Mouse (Mus musculus) cortical plate, adult 2 months (tissue): ENCODE data around the gene Cd2. TPM values are rescaled to one million over a fixed set of nuclear protein-coding genes. Genes with fewer than 3 reads are reported as not detected.

Source experiments
- H3K27ac ChIP-seq: fragments of 200-500 bp; 2 replicates; pipeline ENCODE4 v1.5.1; 2012; ENCODE audit warnings: low read length, control low read depth, inconsistent platforms; ENCODE audit not compliant: insufficient read depth
- H3K4me1 ChIP-seq: fragments of 200-500 bp; 2 replicates; pipeline ENCODE4 v1.6.1; 2011; ENCODE audit warnings: low read length; ENCODE audit not compliant: control insufficient read depth, insufficient read depth
- H3K4me3 ChIP-seq: fragments of 200-500 bp; 2 replicates; pipeline ENCODE4 v1.5.1; 2011; ENCODE audit warnings: mild to moderate bottlenecking, low read length, control low read depth; ENCODE audit not compliant: insufficient read depth
- CTCF ChIP-seq: fragments of 200-500 bp; IDR thresholded peaks from 2 replicates; pipeline ENCODE4 v1.5.1; 2011; ENCODE audit warnings: mild to moderate bottlenecking, control low read depth, low read length; ENCODE audit not compliant: insufficient read depth; ENCODE audit errors: extremely low read depth
- POLR2A ChIP-seq: fragments of 200-500 bp; IDR thresholded peaks from 2 replicates; pipeline ENCODE4 v1.6.1; 2011; ENCODE audit warnings: mild to moderate bottlenecking, low read length, control low read depth; ENCODE audit not compliant: insufficient read depth; ENCODE audit errors: extremely low read depth
- polyA plus RNA-seq: library from polyadenylated mRNA; depleted of rRNA; stranded (reverse); fragments of >200 nt; gene quantifications from 2 replicates; pipeline ENCODE4 v1.2.3, GENCODE M21; 2012

Gene Cd2
- polyA plus RNA-seq, 1 experiment, result 0.21 TPM

GRCm38 (mm10) chr3:101252141-101252540 lies 35.6 kb downstream of the Cd2 start:
- TF ChIP-seq CTCF, result no peak
- TF ChIP-seq POLR2A, result no peak
- Histone ChIP-seq H3K27ac (no peak overlapping the region), H3K4me3 (no peak overlapping the region)

GRCm38 (mm10) chr3:101249846-101250245 lies 37.9 kb downstream of the Cd2 start:
- no peak overlapping the region for H3K27ac ChIP-seq
- TF ChIP-seq POLR2A (no peak), CTCF (no peak)
- no peaks in the 10 kb centered on the region for H3K4me1 ChIP-seq
- H3K4me3 ChIP-seq, result no peak overlapping the region

More at GRCm38 (mm10) chr3:101252141-101252540, 35.6 kb downstream of the Cd2 start:
- H3K4me1 ChIP-seq, result no peaks in the 10 kb centered on the region

- TF ChIP-seq CTCF, result no peak
- TF ChIP-seq POLR2A, result no peak
Measured at GRCm38 (mm10) chr3:101245212-101245611, 42.5 kb downstream of the Cd2 start.

GRCm38 (mm10) chr3:101243002-101243401 lies 44.7 kb downstream of the Cd2 start:
- Histone ChIP-seq H3K4me3 (no peak overlapping the region), H3K27ac (no peak overlapping the region), H3K4me1 (no peaks in the 10 kb centered on the region)
- no peak for TF ChIP-seq POLR2A
- TF ChIP-seq CTCF, result no peak

More at GRCm38 (mm10) chr3:101245212-101245611, 42.5 kb downstream of the Cd2 start:
- Histone ChIP-seq H3K27ac (no peak overlapping the region), H3K4me1 (no peaks in the 10 kb centered on the region), H3K4me3 (no peak overlapping the region)

GRCm38 (mm10) chr3:101241866-101242265 lies 45.9 kb downstream of the Cd2 start:
- TF ChIP-seq CTCF (no peak), POLR2A (no peak)
- no peak overlapping the region for H3K4me3 ChIP-seq
- H3K27ac ChIP-seq, result no peak overlapping the region
- no peaks in the 10 kb centered on the region for H3K4me1 ChIP-seq

- H3K27ac ChIP-seq, result no peak overlapping the region
- no peak overlapping the region for H3K4me3 ChIP-seq
- no peaks in the 10 kb centered on the region for H3K4me1 ChIP-seq
- TF ChIP-seq POLR2A (no peak), CTCF (no peak)
Measured at GRCm38 (mm10) chr3:101240859-101241258, 46.9 kb downstream of the Cd2 start.

GRCm38 (mm10) chr3:101239236-101239635 lies 48.5 kb downstream of the Cd2 start:
- no peak for TF ChIP-seq CTCF
- Histone ChIP-seq H3K4me3 (no peak overlapping the region), H3K27ac (no peak overlapping the region), H3K4me1 (no peaks in the 10 kb centered on the region)

GRCm38 (mm10) chr3:101238695-101239094 lies 49.0 kb downstream of the Cd2 start:
- TF ChIP-seq CTCF (no peak), POLR2A (no peak)
- Histone ChIP-seq H3K27ac (no peak overlapping the region), H3K4me3 (no peak overlapping the region), H3K4me1 (no peaks in the 10 kb centered on the region)

- H3K4me1 ChIP-seq, result no peaks in the 10 kb centered on the region
- no peak overlapping the region for H3K4me3 ChIP-seq
- no peak for TF ChIP-seq POLR2A
- TF ChIP-seq CTCF, result no peak
- H3K27ac ChIP-seq, result no peak overlapping the region
Measured at GRCm38 (mm10) chr3:101236995-101237808, 50.5 kb downstream of the Cd2 start.

GRCm38 (mm10) chr3:101236261-101236660 lies 51.5 kb downstream of the Cd2 start:
- Histone ChIP-seq H3K4me3 (no peak overlapping the region), H3K27ac (no peak overlapping the region), H3K4me1 (no peaks in the 10 kb centered on the region)
- no peak for TF ChIP-seq POLR2A
- TF ChIP-seq CTCF, result no peak

- Histone ChIP-seq H3K4me1 (no peaks in the 10 kb centered on the region), H3K27ac (no peak overlapping the region), H3K4me3 (no peak overlapping the region)
- no peak for TF ChIP-seq POLR2A
- TF ChIP-seq CTCF, result no peak
Measured at GRCm38 (mm10) chr3:101235321-101235720, 52.4 kb downstream of the Cd2 start.
